Mouse (Mus musculus) embryonic facial prominence, embryonic 14.5 days (tissue): ENCODE results near the gene Gm3233. TPM values are rescaled to one million over a fixed set of nuclear protein-coding genes. Genes with fewer than 3 reads are reported as not detected.
"Not testable (repeated sequence)": the region's sequence is repeated elsewhere in the genome, so short reads cannot be mapped to it uniquely, and the experiment has no call there.

Experiments used
- ATAC-seq: fragments of 200-750 bp; cut with Nextera tagmentation; 2 replicates; pipeline ENCODE4 v1.8.0; 2017; ENCODE audit warnings: low read depth, moderate number of reproducible peaks, moderate TSS enrichment
- DNase-seq: peaks from one replicate; pipeline ENCODE4 v3.0.0-alpha.2; 2015; ENCODE audit warnings: low spot score
- H3K27ac ChIP-seq: fragments of 300-500 bp; sonication (generic); replicated peaks from 2 replicates; pipeline ENCODE4 v1.5.1; 2014; ENCODE audit warnings: low read depth, mild to moderate bottlenecking, low read length, moderate library complexity
- H3K27me3 ChIP-seq: fragments of 300-500 bp; sonication (generic); replicated peaks from 2 replicates; pipeline ENCODE4 v1.6.1; 2014; ENCODE audit warnings: low read length; ENCODE audit not compliant: control insufficient read depth, insufficient read depth
- H3K36me3 ChIP-seq: fragments of 300-500 bp; sonication (generic); 2 replicates; pipeline ENCODE4 v1.6.1; 2014; ENCODE audit warnings: low read length, mixed read lengths; ENCODE audit not compliant: control insufficient read depth, insufficient read depth
- H3K4me1 ChIP-seq: fragments of 300-500 bp; sonication (generic); 2 replicates; pipeline ENCODE4 v1.6.1; 2014; ENCODE audit warnings: antibody characterized with exemption, low read length; ENCODE audit not compliant: control insufficient read depth, insufficient read depth
- H3K4me2 ChIP-seq: fragments of 300-500 bp; sonication (generic); 2 replicates; pipeline ENCODE4 v1.6.1; 2014; ENCODE audit warnings: low read depth, mild to moderate bottlenecking, low read length, moderate library complexity, mixed read lengths
- H3K4me3 ChIP-seq: fragments of 300-500 bp; sonication (generic); 2 replicates; pipeline ENCODE4 v1.5.1; 2014; ENCODE audit warnings: low read depth, mild to moderate bottlenecking, low read length
- H3K9ac ChIP-seq: fragments of 300-500 bp; sonication (generic); 2 replicates; pipeline ENCODE4 v1.6.1; 2014; ENCODE audit warnings: low read depth, mild to moderate bottlenecking, low read length, moderate library complexity, mixed read lengths
- H3K9me3 ChIP-seq: fragments of 300-500 bp; sonication (generic); 2 replicates; pipeline ENCODE4 v1.6.1; 2016; ENCODE audit warnings: low read length; ENCODE audit not compliant: control insufficient read depth
- WGBS: fragments of 180-500 bp; shearing (Covaris S2); extraction: QIAGEN DNeasy Blood & Tissue Kit; methylation state at CpG from one replicate; pipeline ENCODE4 v1.1.7; 2014; 5-methylcytosine and 5-hydroxymethylcytosine counted together
- polyA plus RNA-seq: library from polyadenylated mRNA; unstranded; fragments of >200 nt; fragmentation: Nextera tagmentation; extraction: Ambion mirVana; gene quantifications from 2 replicates; pipeline ENCODE4 v1.2.1, GENCODE M21; 2014

Gm3233 gene
- polyA plus RNA-seq, 1 experiment from 2014 or later = not detected

GRCm38 (mm10) chr10:77750686-77751085, 8.8 kb downstream of the Gm3233 start:
- not testable (repeated sequence) for ATAC-seq, H3K27ac ChIP-seq, H3K36me3 ChIP-seq, H3K9me3 ChIP-seq, H3K4me3 ChIP-seq, DNase-seq, H3K27me3 ChIP-seq, H3K4me1 ChIP-seq, H3K9ac ChIP-seq, H3K4me2 ChIP-seq
- WGBS = 93% methylated on average over 1 of the region's 1 CpGs

- not testable (repeated sequence) for H3K9me3 ChIP-seq, DNase-seq
These were observed 17.4 kb downstream of the Gm3233 start, which contains the start of gene Gm18596 for GRCm38 (mm10) chr10:77741924-77742688. Gene Gm18596, minus strand, starts transcription at chr10:77742638.

GRCm38 (mm10) chr10:77738929-77739328, 20.6 kb downstream of the Gm3233 start:
- ATAC-seq (no peak), DNase-seq (no peak)
- no peak overlapping the region for H3K9ac ChIP-seq
- H3K27ac ChIP-seq = no peak overlapping the region
- H3K4me3 ChIP-seq = no peak overlapping the region
- H3K9me3 ChIP-seq = peaks cover 9% of the 10 kb centered on the region
- no peaks in the 10 kb centered on the region for H3K27me3 ChIP-seq
- 87% methylated on average over 4 of the region's 4 CpGs for WGBS
- H3K36me3 ChIP-seq = no peaks in the 10 kb centered on the region
- no peaks in the 10 kb centered on the region for H3K4me1 ChIP-seq
- H3K4me2 ChIP-seq = no peak overlapping the region

More at GRCm38 (mm10) chr10:77741924-77742688, 17.4 kb downstream of the Gm3233 start, which contains the start of gene Gm18596:
- not testable (repeated sequence) for H3K4me3 ChIP-seq, H3K4me1 ChIP-seq, H3K27ac ChIP-seq, H3K27me3 ChIP-seq, ATAC-seq, H3K36me3 ChIP-seq, H3K4me2 ChIP-seq, H3K9ac ChIP-seq
- WGBS = 57% methylated on average over 3 of the region's 5 CpGs

GRCm38 (mm10) chr10:77735928-77736327, 23.6 kb downstream of the Gm3233 start:
- H3K4me2 ChIP-seq = no peak overlapping the region
- H3K27ac ChIP-seq = no peak overlapping the region
- no peaks in the 10 kb centered on the region for H3K27me3 ChIP-seq
- no peak overlapping the region for H3K4me3 ChIP-seq
- no peak overlapping the region for H3K9ac ChIP-seq
- ATAC-seq (no peak), DNase-seq (no peak)
- no peaks in the 10 kb centered on the region for H3K4me1 ChIP-seq
- 91% methylated on average over 1 of the region's 1 CpGs for WGBS
- peaks cover 9% of the 10 kb centered on the region for H3K9me3 ChIP-seq
- H3K36me3 ChIP-seq = no peaks in the 10 kb centered on the region

GRCm38 (mm10) chr10:77729241-77729640, 30.2 kb downstream of the Gm3233 start:
- no peaks in the 10 kb centered on the region for H3K4me1 ChIP-seq
- no peak overlapping the region for H3K27ac ChIP-seq
- no peak for ATAC-seq
- H3K9ac ChIP-seq = no peak overlapping the region
- H3K9me3 ChIP-seq = peaks cover 3% of the 10 kb centered on the region; the same call in 1 of the 2 replicates
- WGBS = 45% methylated on average over 4 of the region's 4 CpGs
- H3K4me3 ChIP-seq = no peak overlapping the region
- DNase-seq = no peak
- H3K4me2 ChIP-seq = no peak overlapping the region
- no peaks in the 10 kb centered on the region for H3K27me3 ChIP-seq
- no peaks in the 10 kb centered on the region for H3K36me3 ChIP-seq

GRCm38 (mm10) chr10:77728280-77728679, 31.2 kb downstream of the Gm3233 start:
- 63% methylated on average over 4 of the region's 4 CpGs for WGBS
- DNase-seq = no peak
- no peaks in the 10 kb centered on the region for H3K36me3 ChIP-seq

GRCm38 (mm10) chr10:77726186-77726585, 33.3 kb downstream of the Gm3233 start, which contains the start of gene Gm10100:
Gene Gm10100, plus strand, starts transcription at chr10:77726486.
- no peak within 1 kb of the TSS for H3K27ac ChIP-seq
- no peak within 1 kb of the TSS for H3K9ac ChIP-seq
- no peaks in the 10 kb centered on the region for H3K27me3 ChIP-seq
- ATAC-seq (no peak), DNase-seq (no peak)
- H3K4me2 ChIP-seq = no peak within 1 kb of the TSS
- no peaks in the 10 kb centered on the region for H3K4me1 ChIP-seq
- WGBS = 31% methylated on average over 3 of the region's 3 CpGs
- no peaks in the 10 kb centered on the region for H3K36me3 ChIP-seq
- no peak within 1 kb of the TSS for H3K4me3 ChIP-seq
- H3K9me3 ChIP-seq = no peaks in the 10 kb centered on the region

More at GRCm38 (mm10) chr10:77728280-77728679, 31.2 kb downstream of the Gm3233 start:
- Histone ChIP-seq H3K27me3 (no peaks in the 10 kb centered on the region), H3K9me3 (no peaks in the 10 kb centered on the region), H3K9ac (no peak overlapping the region), H3K4me3 (no peak overlapping the region), H3K27ac (no peak overlapping the region), H3K4me1 (no peaks in the 10 kb centered on the region), H3K4me2 (no peak overlapping the region)
- no peak for ATAC-seq

- no peaks in the 10 kb centered on the region for H3K9me3 ChIP-seq
- DNase-seq = no peak
- H3K27ac ChIP-seq = no peak overlapping the region
- 73% methylated on average over 8 of the region's 8 CpGs for WGBS
- ATAC-seq = no peak
- no peak overlapping the region for H3K4me2 ChIP-seq
- H3K4me1 ChIP-seq = no peaks in the 10 kb centered on the region
- no peaks in the 10 kb centered on the region for H3K27me3 ChIP-seq
- H3K9ac ChIP-seq = no peak overlapping the region
- no peaks in the 10 kb centered on the region for H3K36me3 ChIP-seq
- no peak overlapping the region for H3K4me3 ChIP-seq
These were observed 34.6 kb downstream of the Gm3233 start for GRCm38 (mm10) chr10:77724855-77725254.

- H3K4me1 ChIP-seq, H3K27ac ChIP-seq, H3K9ac ChIP-seq, H3K4me3 ChIP-seq, H3K27me3 ChIP-seq, DNase-seq, H3K9me3 ChIP-seq, ATAC-seq, H3K36me3 ChIP-seq, H3K4me2 ChIP-seq: not testable (repeated sequence)
- WGBS = 88% methylated on average over 1 of the region's 1 CpGs
These were observed 39.2 kb downstream of the Gm3233 start, which contains the start of gene Krtap12-1 for GRCm38 (mm10) chr10:77720299-77720698. Gene Krtap12-1, plus strand, starts transcription at chr10:77720599.
